Mouse (Mus musculus) c-Kit-negative CD71-positive TER-119-positive erythroid progenitor cells, embryonic 14.5 days (primary cell): ENCODE results near the gene Ric8b.

ENCODE experiments used
- DNase-seq: peaks from one replicate; pipeline ENCODE4 v3.0.0-alpha.2; 2013; ENCODE audit warnings: low read depth, low spot score

The Ric8b gene

DNA sequence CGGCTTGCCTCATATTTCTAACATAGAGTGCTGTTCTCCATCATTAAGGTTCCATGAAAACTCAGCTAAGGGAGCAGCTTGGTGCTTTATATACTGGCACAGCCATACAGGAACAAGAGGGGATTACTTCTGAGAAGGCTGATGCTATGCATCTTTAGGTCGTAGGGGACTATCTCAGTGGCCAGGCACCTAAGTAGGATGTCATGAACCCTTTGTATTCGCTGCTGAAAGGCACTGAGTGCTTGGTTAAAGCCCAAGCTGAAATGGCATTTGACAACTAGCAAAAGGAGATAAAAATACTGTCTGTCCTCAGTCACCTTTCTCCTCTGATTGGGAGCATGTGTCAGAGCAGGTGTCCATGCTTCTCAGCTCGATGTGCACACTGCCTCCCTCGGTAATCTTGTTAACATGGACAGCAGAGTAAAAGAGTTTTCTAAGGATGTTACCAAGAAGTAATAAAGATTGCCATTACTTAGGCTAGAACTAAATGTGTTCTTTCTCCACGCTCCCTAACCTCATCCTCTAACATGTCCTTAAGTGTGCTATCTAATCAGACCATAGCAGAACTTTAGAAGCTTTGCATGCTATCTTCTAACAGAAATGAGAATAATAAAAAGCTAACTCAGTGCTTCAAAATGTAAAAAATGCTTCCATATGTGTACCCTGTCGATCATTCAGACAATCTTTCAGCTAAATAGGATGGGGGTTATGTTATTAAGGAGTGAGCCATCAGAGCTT lies 89.3 kb downstream of the Ric8b start:
- DNase-seq: no peak

DNA sequence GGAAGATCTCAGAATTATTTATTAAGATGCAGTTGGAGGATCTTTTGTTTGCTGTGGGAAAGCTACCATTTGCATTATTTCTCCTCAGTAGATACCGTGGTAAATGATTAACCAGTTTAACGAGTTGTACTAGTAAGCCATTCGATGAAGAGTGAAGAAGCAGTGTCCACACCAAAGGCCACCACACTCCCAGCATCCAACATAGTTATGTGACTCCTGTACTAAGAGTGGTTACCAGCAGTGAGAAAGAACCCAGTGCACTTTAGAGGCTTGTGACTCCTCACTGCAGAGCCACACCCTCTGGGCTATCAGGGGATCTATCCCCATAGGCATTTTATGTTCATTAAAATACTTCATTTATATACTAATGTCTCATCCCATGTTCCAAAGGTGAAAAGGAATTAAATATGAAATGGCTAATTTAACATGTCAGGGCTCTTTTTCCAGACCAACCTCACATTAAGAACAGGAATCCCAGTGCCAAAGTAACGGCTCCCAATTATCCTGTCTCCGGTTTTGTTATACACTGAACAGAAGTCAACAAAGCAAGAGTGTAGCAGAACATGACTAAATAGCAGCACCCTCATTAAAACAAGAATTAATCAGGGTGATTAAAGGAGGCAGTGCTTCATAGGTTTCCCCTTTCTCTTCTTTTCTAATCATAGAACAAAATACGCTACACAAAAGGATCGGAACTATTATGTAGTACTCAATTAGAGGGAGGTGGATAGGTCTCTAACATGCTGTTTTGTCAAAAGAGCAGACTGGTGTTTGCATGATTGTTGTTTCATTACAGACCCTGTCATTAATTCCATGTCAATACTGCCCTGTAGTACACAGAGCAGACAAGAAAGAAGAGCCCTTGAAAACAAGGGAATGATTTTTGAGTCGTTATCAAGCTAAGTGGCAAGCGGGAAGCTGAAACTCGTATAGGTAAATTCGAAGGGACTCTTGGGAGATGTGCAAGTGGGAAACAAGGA lies 90.7 kb downstream of the Ric8b start:
- DNase-seq: no peak

- no peak for DNase-seq
Observed at GRCm38 (mm10) chr10:85011066-85011465, 93.7 kb downstream of the Ric8b start.

DNA sequence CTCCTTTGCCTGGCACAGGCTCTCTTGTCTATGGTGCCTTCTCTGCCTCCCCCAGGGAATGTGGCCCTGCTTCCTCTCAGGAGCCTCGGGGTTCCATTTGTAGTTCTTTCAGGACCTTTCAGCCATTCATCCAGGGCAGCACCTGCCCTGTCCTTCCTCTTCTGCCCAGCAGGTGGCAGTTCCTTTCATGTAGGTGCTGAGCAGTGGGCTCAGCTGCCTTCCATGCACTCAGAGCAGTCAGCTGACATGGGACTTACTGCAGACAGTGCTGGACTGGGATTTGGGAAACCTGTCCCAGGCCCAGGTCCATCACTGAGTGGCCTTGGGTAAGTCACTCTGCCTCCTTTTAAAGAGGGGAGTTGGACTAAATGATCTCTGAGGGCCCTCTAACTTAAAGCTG lies 96.0 kb downstream of the Ric8b start:
- no peak for DNase-seq

GRCm38 (mm10) chr10:85013924-85014428 lies 96.6 kb downstream of the Ric8b start:
- DNase-seq: no peak

GRCm38 (mm10) chr10:85014456-85014976 lies 97.1 kb downstream of the Ric8b start:
- no peak for DNase-seq

GRCm38 (mm10) chr10:85022647-85023312 lies 105.4 kb downstream of the Ric8b start:
- DNase-seq: no peak

GRCm38 (mm10) chr10:85023313-85023666 lies 105.9 kb downstream of the Ric8b start:
- DNase-seq: no peak

DNA sequence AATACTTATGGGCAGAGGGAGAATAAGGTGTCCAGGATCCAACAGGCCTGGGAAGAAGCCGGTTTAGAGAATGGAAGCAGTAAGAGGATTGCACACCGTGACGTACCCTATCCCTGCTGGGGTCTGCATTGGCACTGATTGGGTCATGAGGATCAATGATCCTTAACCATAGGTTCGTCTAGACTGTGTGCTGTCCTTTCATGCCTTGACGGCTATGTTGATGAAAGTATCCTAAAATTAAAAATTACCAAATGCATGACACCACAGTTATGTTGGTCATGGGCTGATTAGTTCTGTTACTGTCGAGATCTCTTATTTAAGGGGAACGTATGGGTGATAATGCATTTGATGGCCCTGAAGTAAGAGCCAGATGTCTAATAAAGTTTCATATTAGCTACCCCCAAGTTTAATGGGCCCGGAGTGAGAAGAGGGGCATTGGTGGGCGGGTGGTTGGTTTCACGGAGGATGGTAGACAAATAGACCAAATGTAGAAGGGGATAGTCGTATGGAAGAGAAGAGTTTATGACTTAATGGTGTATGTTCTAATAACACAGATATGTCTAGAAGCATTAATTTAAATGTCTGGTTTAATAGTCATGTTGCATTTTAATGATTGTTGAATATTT lies 108.5 kb downstream of the Ric8b start:
- DNase-seq: no peak

- DNase-seq: no peak
Observed at GRCm38 (mm10) chr10:85027619-85028175, 110.3 kb downstream of the Ric8b start.

DNA sequence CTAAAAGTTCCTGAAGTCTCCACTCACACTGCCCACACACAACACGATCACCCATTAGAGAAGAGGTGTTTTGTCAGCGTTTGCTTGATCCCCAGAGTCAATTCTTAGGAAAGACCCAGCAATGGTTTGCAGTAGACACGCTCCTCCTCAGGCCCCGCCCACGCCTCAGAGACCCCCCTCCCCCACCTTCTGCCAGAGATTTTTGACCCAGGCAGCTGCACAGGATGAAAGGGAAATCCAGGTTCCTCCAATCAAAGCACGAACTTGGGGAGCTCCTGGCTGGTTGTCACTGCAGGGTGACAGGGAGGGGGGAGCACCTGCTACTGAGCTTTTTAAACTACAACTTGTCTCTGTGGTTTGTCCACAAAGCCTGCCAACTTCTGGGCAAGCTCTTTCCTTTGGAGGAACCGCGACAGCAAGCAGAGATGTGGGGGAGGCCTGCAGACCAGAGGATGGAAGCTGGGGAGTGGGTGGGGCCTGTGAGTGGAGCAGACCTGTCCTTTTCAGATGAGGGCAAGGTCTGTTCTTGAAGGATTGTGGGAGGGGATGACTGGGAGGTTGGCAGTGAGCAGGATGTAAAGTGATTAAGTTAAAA lies 117.8 kb downstream of the Ric8b start:
- no peak for DNase-seq

DNA sequence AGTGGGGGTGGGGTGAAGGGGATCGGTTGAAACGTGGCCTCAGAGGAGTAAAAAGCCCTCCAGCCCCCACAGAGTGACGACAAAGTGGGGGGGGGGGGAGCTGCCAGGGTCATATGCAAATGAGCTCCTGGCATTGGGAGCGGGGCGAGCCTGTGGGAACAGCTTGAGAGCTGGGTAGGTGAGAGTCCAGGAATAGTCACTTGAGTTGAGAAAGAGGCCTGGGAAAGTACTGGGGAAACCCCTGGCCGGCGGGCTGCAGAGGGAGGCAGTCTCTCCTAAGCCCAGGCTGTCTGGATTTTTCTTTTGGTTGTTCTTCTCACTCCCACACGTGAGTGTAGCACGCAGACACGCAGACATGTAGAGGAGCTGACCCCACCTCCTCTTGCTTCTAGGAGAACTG lies 120.7 kb downstream of the Ric8b start:
- DNase-seq: no peak

GRCm38 (mm10) chr10:85038852-85039251 lies 121.4 kb downstream of the Ric8b start:
- DNase-seq: no peak

- no peak for DNase-seq
Observed at GRCm38 (mm10) chr10:85044191-85044711, 126.8 kb downstream of the Ric8b start.

GRCm38 (mm10) chr10:85044732-85045720 lies 127.6 kb downstream of the Ric8b start:
- no peak for DNase-seq

- DNase-seq: no peak
Observed at GRCm38 (mm10) chr10:85046585-85046984, 129.2 kb downstream of the Ric8b start.

DNA sequence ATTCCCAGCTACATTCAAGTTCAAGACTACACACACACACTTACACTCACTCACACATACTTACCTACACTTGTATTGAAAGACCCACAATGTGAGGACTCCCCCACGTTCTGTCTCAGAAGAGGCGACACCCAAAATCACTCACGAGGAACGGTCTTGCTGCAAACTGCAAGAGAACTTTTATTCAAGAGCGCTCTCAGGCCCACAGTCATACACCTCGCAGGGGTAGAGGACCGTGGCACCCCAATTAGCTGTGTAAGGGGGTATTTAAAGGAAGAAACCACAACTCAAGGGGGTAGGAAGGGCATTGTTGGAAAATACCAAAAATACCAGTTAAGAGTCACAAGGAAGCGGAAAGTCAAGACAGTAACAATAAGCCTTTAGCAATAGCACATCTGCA lies 130.6 kb downstream of the Ric8b start:
- no peak for DNase-seq

DNA sequence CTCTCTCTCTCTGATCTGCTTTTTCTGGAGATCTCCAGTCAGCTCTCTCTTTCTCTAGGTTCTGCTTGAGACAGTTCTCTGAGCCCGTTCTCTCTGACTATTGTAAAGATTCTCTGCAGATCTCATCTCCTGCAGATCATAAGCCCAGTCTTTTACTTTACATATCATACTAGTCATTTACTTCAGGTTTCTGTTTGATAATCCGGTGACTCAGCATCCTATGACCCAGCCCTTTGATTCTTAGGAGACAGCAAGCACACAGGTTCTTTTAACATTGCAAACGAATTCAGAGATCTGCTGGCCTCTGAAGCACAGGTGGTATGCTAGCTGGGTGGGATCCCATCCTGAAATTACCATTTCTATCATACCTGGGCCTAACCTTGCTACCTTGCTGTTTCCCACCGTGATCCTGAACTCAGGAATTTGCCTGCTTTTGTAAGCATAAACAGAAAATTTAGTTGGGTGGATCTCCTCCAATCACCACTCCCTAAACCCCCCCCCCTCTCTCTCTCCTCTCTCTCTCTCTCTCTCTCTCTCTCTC lies 133.3 kb downstream of the Ric8b start:
- DNase-seq: no peak

GRCm38 (mm10) chr10:85052451-85052850 lies 135.0 kb downstream of the Ric8b start:
- no peak for DNase-seq
